In the genomic region with DNA sequence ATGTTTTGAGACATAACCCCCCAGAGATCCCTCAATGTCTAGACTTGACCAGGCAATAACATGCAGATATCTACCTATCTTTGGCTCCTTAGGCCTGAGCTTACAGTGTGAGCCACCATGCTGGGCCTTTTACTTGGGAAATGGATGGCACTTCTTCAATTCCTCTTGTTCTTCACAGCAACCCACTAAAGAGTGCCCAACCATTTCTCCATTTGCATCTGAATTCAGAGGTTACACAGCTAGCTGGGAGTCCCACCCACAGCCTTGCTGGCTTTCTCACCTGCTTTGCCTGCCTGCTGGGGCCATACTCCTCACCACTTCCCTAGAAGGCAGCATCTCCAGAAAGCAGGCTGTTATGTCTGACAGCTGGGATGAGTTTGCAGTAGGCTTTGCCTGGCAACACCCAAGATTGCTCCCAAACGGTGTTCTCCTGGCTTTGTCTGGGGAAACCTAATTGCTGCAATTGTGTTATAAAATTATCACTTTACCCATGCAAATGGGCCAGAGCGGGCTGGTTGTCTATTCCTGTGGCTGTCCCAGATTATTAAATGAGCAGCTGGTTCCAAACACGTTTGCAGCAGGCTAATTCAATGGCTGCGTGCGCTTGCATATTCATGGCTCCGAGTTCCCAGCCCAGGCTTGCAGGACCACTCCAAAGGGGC, we compare ENCODE assay signal across 18 mouse cellular contexts.
DNase-seq lines count a peak whose midpoint lies in the region; ATAC-seq lines count a peak whose summit lies in the region.
"Had no signal": no experiment of that assay in that cellular context is flagged by ENCODE, and none has a peak within 500 bp of the region (broad histone marks: within the 10 kb centered on the region; RNA-seq: fewer than 3 reads in every experiment).

No protein-coding gene starts in this region.

- DNase-seq in embryonic facial prominence, embryonic 14.5 days (ENCODE audit: low spot score), result peak; percentile 19
- no peak for DNase-seq in embryonic facial prominence, embryonic 10.5 days (ENCODE audit: low spot score)
- peak; percentile 39 for DNase-seq in left cerebral cortex, adult 11 months (ENCODE audit: low spot score)
- DNase-seq in left cerebral cortex, postnatal 10 days (ENCODE audit: extremely low spot score in 1 of 2, low spot score in 2 of 2), result no peak
- peak; percentile 32 to 52 for DNase-seq in right cerebral cortex, postnatal 10 days (ENCODE audit: low spot score in 2 of 2)
- DNase-seq in gastrocnemius, postnatal 10 days, result no peak
- DNase-seq: adrenal gland, adult 8-10 months; cerebellum, postnatal 14 days; heart, postnatal 10 days; kidney, adult 9 months; lung, adult 18-20 months; thymus, postnatal 14 days had no signal

- H3K4me2 ChIP-seq in embryonic facial prominence, embryonic 14.5 days (ENCODE audit: low read depth, low read length), result no peak overlapping the region
- no peak overlapping the region for H3K4me2 ChIP-seq in forebrain, embryonic 15.5 days (replicated peaks)
- H3K4me2 ChIP-seq: limb, embryonic 15.5 days; midbrain, embryonic 15.5 days; neural tube, embryonic 12.5 days had no signal

- H3K9me3 ChIP-seq in embryonic facial prominence, embryonic 14.5 days (ENCODE audit: control insufficient read depth, low read length), result no peaks in the 10 kb centered on the region
- no peaks in the 10 kb centered on the region for H3K9me3 ChIP-seq in embryonic facial prominence, embryonic 10.5 days
- H3K9me3 ChIP-seq in forebrain, embryonic 15.5 days, result no peaks in the 10 kb centered on the region
- H3K9me3 ChIP-seq: limb, embryonic 15.5 days; midbrain, embryonic 15.5 days; neural tube, embryonic 12.5 days had no signal

- intact Hi-C loops in left cerebral cortex, postnatal 10 days (cut with DNase I), result no loop called here

- no peaks in the 10 kb centered on the region for H3K27me3 ChIP-seq in embryonic facial prominence, embryonic 14.5 days (replicated peaks; ENCODE audit: control insufficient read depth, insufficient read depth, low read length)
- H3K27me3 ChIP-seq in embryonic facial prominence, embryonic 10.5 days (replicated peaks; ENCODE audit: low read depth, poor library complexity, severe bottlenecking), result no peaks in the 10 kb centered on the region
- H3K27me3 ChIP-seq in forebrain, embryonic 15.5 days, result no peaks in the 10 kb centered on the region
- H3K27me3 ChIP-seq: limb, embryonic 15.5 days; midbrain, embryonic 15.5 days; neural tube, embryonic 12.5 days had no signal

- ATAC-seq in embryonic facial prominence, embryonic 14.5 days (ENCODE audit: low read depth), result no peak
- ATAC-seq in forebrain, embryonic 15.5 days (replicated peaks), result peak; percentile 88
- ATAC-seq in erythroblast, adult 5-6 weeks (replicated peaks; ENCODE audit: low FRiP score, poor library complexity, severe bottlenecking), result no peak
- ATAC-seq: midbrain, embryonic 15.5 days had no signal

- no peaks in the 10 kb centered on the region for H3K36me3 ChIP-seq in embryonic facial prominence, embryonic 14.5 days (ENCODE audit: control insufficient read depth, insufficient read depth, low read length)
- H3K36me3 ChIP-seq in embryonic facial prominence, embryonic 10.5 days (replicated peaks), result no peaks in the 10 kb centered on the region
- no peaks in the 10 kb centered on the region for H3K36me3 ChIP-seq in forebrain, embryonic 15.5 days
- H3K36me3 ChIP-seq: limb, embryonic 15.5 days; midbrain, embryonic 15.5 days; neural tube, embryonic 12.5 days had no signal

- H3K27ac ChIP-seq in embryonic facial prominence, embryonic 14.5 days (replicated peaks; ENCODE audit: low read depth, low read length), result no peak overlapping the region
- no peak overlapping the region for H3K27ac ChIP-seq in embryonic facial prominence, embryonic 10.5 days (replicated peaks)
- peak overlapping the region; percentile 63 for H3K27ac ChIP-seq in forebrain, embryonic 15.5 days (replicated peaks)
- H3K27ac ChIP-seq: limb, embryonic 15.5 days; macrophage; midbrain, embryonic 15.5 days; neural tube, embryonic 12.5 days had no signal

- no peak overlapping the region for H3K4me3 ChIP-seq in embryonic facial prominence, embryonic 14.5 days (ENCODE audit: low read depth, low read length)
- no peak overlapping the region for H3K4me3 ChIP-seq in embryonic facial prominence, embryonic 10.5 days
- no peak overlapping the region for H3K4me3 ChIP-seq in forebrain, embryonic 15.5 days
- H3K4me3 ChIP-seq: limb, embryonic 15.5 days; midbrain, embryonic 15.5 days; neural tube, embryonic 12.5 days had no signal

- WGBS in embryonic facial prominence, embryonic 14.5 days, result 52% methylated on average over 6 of the region's 6 CpGs
- WGBS in embryonic facial prominence, embryonic 10.5 days, result 64% methylated on average over 6 of the region's 6 CpGs
- 17% methylated on average over 6 of the region's 6 CpGs for WGBS in forebrain, embryonic 15.5 days

- H3K4me1 ChIP-seq in embryonic facial prominence, embryonic 14.5 days (ENCODE audit: control insufficient read depth, insufficient read depth, low read length), result no peaks in the 10 kb centered on the region
- H3K4me1 ChIP-seq in embryonic facial prominence, embryonic 10.5 days, result no peaks in the 10 kb centered on the region
- peaks cover 16% of the 10 kb centered on the region for H3K4me1 ChIP-seq in forebrain, embryonic 15.5 days

- no peak overlapping the region for H3K9ac ChIP-seq in embryonic facial prominence, embryonic 14.5 days (ENCODE audit: low read depth, low read length)
- no peak overlapping the region for H3K9ac ChIP-seq in forebrain, embryonic 15.5 days (replicated peaks)
- H3K9ac ChIP-seq: limb, embryonic 15.5 days; midbrain, embryonic 15.5 days; neural tube, embryonic 12.5 days had no signal

Comparison
In these comparisons a context has a peak if more than half of its experiments do, and no peak if none do; other contexts are left out.
1. DNase-seq: peak in embryonic facial prominence, embryonic 14.5 days (single experiment), left cerebral cortex, adult 11 months (single experiment) and right cerebral cortex, postnatal 10 days (2 of 2); none in embryonic facial prominence, embryonic 10.5 days (single experiment), left cerebral cortex, postnatal 10 days (0 of 2) and gastrocnemius, postnatal 10 days (single experiment).